Mouse (Mus musculus) forebrain, embryonic 11.5 days (tissue): ENCODE data around the gene Cdc42se2. TPM values are rescaled to one million over a fixed set of nuclear protein-coding genes. Genes with fewer than 3 reads are reported as not detected.

Experiments used
- ATAC-seq: fragments of 200-750 bp; cut with Nextera tagmentation; replicated peaks from 2 replicates; pipeline ENCODE4 v1.8.0; 2017; ENCODE audit warnings: moderate TSS enrichment; ENCODE audit not compliant: low FRiP score
- DNase-seq: peaks from one replicate; pipeline ENCODE4 v3.0.0-alpha.2; 2017; ENCODE audit warnings: low spot score
- H3K27ac ChIP-seq: fragments of 300-500 bp; sonication (generic); 2 replicates; pipeline ENCODE4 v1.5.1; 2014; ENCODE audit warnings: low read depth, low read length
- H3K27me3 ChIP-seq: fragments of 300-500 bp; sonication (generic); 2 replicates; pipeline ENCODE4 v1.6.1; 2014; ENCODE audit warnings: mild to moderate bottlenecking, low read length, mixed read lengths; ENCODE audit not compliant: control insufficient read depth, insufficient read depth
- H3K36me3 ChIP-seq: fragments of 300-500 bp; sonication (generic); 2 replicates; pipeline ENCODE4 v1.6.1; 2014; ENCODE audit warnings: mild to moderate bottlenecking, low read length, moderate library complexity, mixed read lengths; ENCODE audit not compliant: control insufficient read depth, insufficient read depth
- H3K4me1 ChIP-seq: fragments of 300-500 bp; sonication (generic); replicated peaks from 2 replicates; pipeline ENCODE4 v1.6.1; 2014; ENCODE audit warnings: low read length, mixed read lengths; ENCODE audit not compliant: control insufficient read depth, insufficient read depth
- H3K4me2 ChIP-seq: fragments of 300-500 bp; sonication (generic); 2 replicates; pipeline ENCODE4 v1.6.1; 2014; ENCODE audit warnings: low read depth, mild to moderate bottlenecking, low read length, moderate library complexity, mixed read lengths; ENCODE audit not compliant: severe bottlenecking
- H3K4me3 ChIP-seq: fragments of 300-500 bp; sonication (generic); 2 replicates; pipeline ENCODE4 v1.5.1; 2014; ENCODE audit warnings: low read depth, low read length
- H3K9ac ChIP-seq: fragments of 300-500 bp; sonication (generic); 2 replicates; pipeline ENCODE4 v1.6.1; 2014; ENCODE audit warnings: low read length
- H3K9me3 ChIP-seq: fragments of 300-500 bp; sonication (generic); 2 replicates; pipeline ENCODE4 v1.6.1; 2016; ENCODE audit warnings: low read length, mixed read lengths; ENCODE audit not compliant: control insufficient read depth
- WGBS: fragments of 180-500 bp; shearing (Covaris S2); extraction: QIAGEN DNeasy Blood & Tissue Kit; methylation state at CpG from one replicate; pipeline ENCODE4 v1.1.7; 2014; 5-methylcytosine and 5-hydroxymethylcytosine counted together
- polyA plus RNA-seq: library from polyadenylated mRNA; unstranded; fragments of >200 nt; fragmentation: Nextera tagmentation; extraction: Ambion mirVana; gene quantifications from 2 replicates; pipeline ENCODE4 v1.2.1, GENCODE M21; 2014

Gene Cdc42se2
- polyA plus RNA-seq, 1 experiment from 2014 or later, result 221 TPM

GRCm38 (mm10) chr11:54775628-54776366 is 11.7 kb downstream of the Cdc42se2 start:
- WGBS, result 90% methylated on average over 4 of the region's 4 CpGs
- Histone ChIP-seq H3K4me1 (no peaks in the 10 kb centered on the region), H3K9ac (no peak overlapping the region), H3K27ac (no peak overlapping the region), H3K4me3 (no peak overlapping the region), H3K4me2 (no peak overlapping the region), H3K27me3 (no peaks in the 10 kb centered on the region), H3K36me3 (no peaks in the 10 kb centered on the region), H3K9me3 (no peaks in the 10 kb centered on the region; the same call in 1 of the 2 replicates)
- ATAC-seq, result no peak
- no peak for DNase-seq

GRCm38 (mm10) chr11:54774282-54775078 is 13.0 kb downstream of the Cdc42se2 start:
- Histone ChIP-seq H3K4me2 (no peak overlapping the region), H3K36me3 (no peaks in the 10 kb centered on the region), H3K27me3 (no peaks in the 10 kb centered on the region), H3K9me3 (no peaks in the 10 kb centered on the region; the same call in 1 of the 2 replicates), H3K27ac (no peak overlapping the region), H3K4me3 (no peak overlapping the region), H3K4me1 (no peaks in the 10 kb centered on the region), H3K9ac (no peak overlapping the region)
- WGBS, result 84% methylated on average over 7 of the region's 7 CpGs
- ATAC-seq (no peak), DNase-seq (no peak)

DNA sequence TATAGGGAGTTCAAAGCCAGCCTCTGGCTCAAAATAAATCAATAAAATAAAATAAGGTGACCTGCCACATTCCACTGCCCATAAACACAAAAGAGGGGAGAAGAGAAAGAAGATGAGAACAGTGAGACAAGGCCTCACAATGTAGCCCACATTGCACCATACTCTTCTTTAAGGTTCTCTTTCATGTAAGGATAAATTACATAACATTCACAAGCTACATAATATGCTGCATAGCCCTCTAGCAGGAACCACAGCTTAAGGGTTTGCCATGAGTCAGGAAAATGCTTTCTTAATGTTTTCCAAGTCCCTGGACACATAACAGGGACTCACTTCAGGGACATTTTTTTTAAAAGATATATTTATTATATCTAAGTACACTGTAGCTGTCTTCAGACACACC is 15.9 kb downstream of the Cdc42se2 start:
- no peaks in the 10 kb centered on the region; the same call in 1 of the 2 replicates for H3K4me1 ChIP-seq
- no peak overlapping the region for H3K9ac ChIP-seq
- H3K36me3 ChIP-seq, result no peaks in the 10 kb centered on the region
- H3K4me3 ChIP-seq, result no peak overlapping the region
- ATAC-seq, result no peak
- DNase-seq, result no peak
- H3K4me2 ChIP-seq, result no peak overlapping the region
- H3K27me3 ChIP-seq, result no peaks in the 10 kb centered on the region
- no peak overlapping the region for H3K27ac ChIP-seq
- H3K9me3 ChIP-seq, result no peaks in the 10 kb centered on the region; the same call in 1 of the 2 replicates

DNA sequence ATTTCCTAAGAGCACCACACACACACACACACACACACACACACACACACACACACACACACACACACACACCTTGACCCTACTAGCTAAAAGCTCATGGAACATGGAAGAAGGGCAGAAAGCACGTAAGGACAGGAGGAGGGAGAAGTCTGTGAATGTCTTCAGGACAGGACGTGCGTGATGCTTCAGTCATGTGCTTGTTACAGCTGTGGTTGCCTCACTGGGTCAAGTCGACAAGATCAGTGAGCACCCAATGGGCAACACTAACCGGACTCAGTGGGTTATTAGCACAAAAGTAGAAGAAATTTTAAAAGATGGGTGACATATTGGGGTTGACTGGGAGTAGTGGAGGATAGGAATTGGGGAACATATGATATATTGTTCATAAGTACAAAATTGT is 17.6 kb downstream of the Cdc42se2 start:
- Histone ChIP-seq H3K4me2 (no peak overlapping the region), H3K9me3 (no peaks in the 10 kb centered on the region), H3K27ac (no peak overlapping the region), H3K27me3 (no peaks in the 10 kb centered on the region), H3K9ac (no peak overlapping the region), H3K4me1 (no peaks in the 10 kb centered on the region; the same call in 1 of the 2 replicates), H3K4me3 (no peak overlapping the region), H3K36me3 (no peaks in the 10 kb centered on the region)
- DNase-seq (no peak), ATAC-seq (no peak)
- 82% methylated on average over 5 of the region's 5 CpGs for WGBS

DNA sequence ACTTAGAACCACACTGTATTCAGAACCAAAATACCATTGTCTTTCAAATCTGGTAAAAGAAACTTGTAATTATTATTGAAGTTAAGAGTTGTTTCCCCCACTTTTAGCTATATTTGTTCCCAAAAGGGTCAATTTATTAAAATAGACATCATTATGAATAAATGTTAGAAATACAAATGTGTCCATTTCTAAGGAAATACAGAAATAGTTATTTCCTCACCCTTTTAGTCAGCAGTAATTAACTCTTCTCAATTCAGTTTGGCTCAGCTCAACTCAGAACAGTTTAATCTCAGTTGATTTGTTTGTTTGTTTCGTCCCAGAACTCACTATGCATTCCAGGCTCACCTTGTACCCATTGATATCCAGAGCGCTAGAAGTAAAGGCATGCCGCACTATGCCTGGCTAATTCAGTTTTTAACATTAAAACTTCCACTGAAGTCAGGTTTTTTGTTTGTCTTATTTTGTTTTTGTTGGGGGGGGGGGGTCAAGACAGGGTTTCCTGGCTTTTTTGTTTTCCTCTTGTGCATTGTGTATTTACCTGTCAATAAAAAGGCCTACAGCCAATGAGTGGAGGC is 19.3 kb downstream of the Cdc42se2 start:
- Histone ChIP-seq H3K4me3 (no peak overlapping the region), H3K9ac (no peak overlapping the region), H3K27me3 (no peaks in the 10 kb centered on the region), H3K4me2 (no peak overlapping the region), H3K27ac (no peak overlapping the region), H3K36me3 (no peaks in the 10 kb centered on the region), H3K9me3 (no peaks in the 10 kb centered on the region), H3K4me1 (no peaks in the 10 kb centered on the region; the same call in 1 of the 2 replicates)
- WGBS, result 65% methylated on average over 3 of the region's 3 CpGs
- DNase-seq (no peak), ATAC-seq (no peak)

DNA sequence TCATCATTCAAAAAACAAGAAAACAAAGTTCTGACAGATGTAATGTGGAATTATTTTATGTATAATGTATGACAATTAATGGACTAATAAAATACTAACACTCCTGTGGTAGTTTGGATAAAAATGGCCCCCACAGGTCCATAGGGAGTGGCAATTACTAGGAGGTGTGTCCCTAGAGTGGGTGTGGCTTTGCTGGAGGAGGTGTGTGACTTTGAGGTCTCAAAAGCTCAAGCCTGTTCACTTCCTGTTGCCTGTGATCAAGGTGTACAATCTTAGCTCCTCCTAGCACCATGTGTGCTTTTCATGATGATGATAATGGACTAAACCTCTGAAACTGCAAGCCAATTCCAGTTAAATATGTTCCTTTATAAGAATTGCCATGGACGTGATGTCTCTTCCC is 22.7 kb downstream of the Cdc42se2 start:
- WGBS, result 92% methylated on average over 1 of the region's 1 CpGs
- H3K4me3 ChIP-seq, result no peak overlapping the region
- H3K4me1 ChIP-seq, result no peaks in the 10 kb centered on the region; the same call in 1 of the 2 replicates
- no peaks in the 10 kb centered on the region for H3K9me3 ChIP-seq
- no peak overlapping the region for H3K9ac ChIP-seq
- DNase-seq (no peak), ATAC-seq (no peak)
- H3K4me2 ChIP-seq, result no peak overlapping the region
- no peaks in the 10 kb centered on the region for H3K27me3 ChIP-seq
- H3K27ac ChIP-seq, result no peak overlapping the region
- no peaks in the 10 kb centered on the region for H3K36me3 ChIP-seq

DNA sequence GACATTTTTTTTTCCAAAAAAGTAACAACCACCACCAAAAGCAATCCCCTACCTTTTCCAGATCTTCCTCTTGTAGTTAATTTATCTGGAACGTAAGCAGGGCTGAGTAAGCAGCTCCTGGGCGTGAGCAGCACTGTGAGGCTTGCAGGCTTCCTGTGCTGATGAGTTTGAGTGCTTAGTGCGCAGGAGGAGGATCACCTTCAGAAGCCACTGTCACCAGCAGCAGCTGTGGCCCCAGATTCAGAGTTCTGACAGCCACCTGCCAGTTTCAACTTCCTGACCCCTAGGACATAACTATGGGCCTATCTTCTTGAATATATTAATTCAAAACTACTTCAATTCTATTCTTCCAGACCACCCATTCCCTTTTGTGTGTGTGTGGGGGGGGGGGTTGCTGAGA is 23.4 kb downstream of the Cdc42se2 start:
- 87% methylated on average over 3 of the region's 3 CpGs for WGBS
- Histone ChIP-seq H3K27ac (no peak overlapping the region), H3K27me3 (no peaks in the 10 kb centered on the region), H3K9ac (no peak overlapping the region), H3K9me3 (no peaks in the 10 kb centered on the region), H3K4me3 (no peak overlapping the region), H3K4me2 (no peak overlapping the region), H3K4me1 (no peaks in the 10 kb centered on the region; the same call in 1 of the 2 replicates), H3K36me3 (no peaks in the 10 kb centered on the region)
- ATAC-seq, result no peak
- no peak for DNase-seq

DNA sequence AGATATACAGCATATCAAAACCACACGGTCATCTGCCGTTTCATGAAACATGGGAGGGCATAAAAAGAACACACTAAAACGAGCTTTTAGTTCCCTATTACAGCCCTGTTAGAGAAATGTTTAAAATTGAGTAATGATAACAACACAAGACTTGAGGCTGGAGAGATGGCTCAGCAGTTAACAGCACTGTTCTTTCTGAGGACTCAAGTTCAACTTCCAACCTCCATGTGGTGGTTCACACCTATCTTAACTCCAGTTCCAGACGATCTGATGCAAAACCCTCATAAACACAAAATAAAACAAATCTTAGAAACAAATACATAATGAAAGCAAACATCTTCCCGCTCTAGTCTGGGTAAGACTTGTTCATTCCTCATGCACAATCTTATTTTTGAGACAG is 24.7 kb downstream of the Cdc42se2 start:
- Histone ChIP-seq H3K4me3 (no peak overlapping the region), H3K36me3 (no peaks in the 10 kb centered on the region), H3K27me3 (no peaks in the 10 kb centered on the region), H3K4me1 (peaks cover 2% of the 10 kb centered on the region; the same call in 1 of the 2 replicates), H3K27ac (no peak overlapping the region), H3K9me3 (no peaks in the 10 kb centered on the region), H3K9ac (no peak overlapping the region), H3K4me2 (no peak overlapping the region)
- ATAC-seq (no peak), DNase-seq (no peak)
- WGBS, result 93% methylated on average over 5 of the region's 5 CpGs
